Mouse (Mus musculus) small intestine, adult 2 months (tissue): ENCODE measurements around the gene Uox.

Experiments used
- CTCF ChIP-seq: fragments of 200-500 bp; IDR thresholded peaks from 2 replicates; pipeline ENCODE4 v1.5.1; 2012; ENCODE audit warnings: low read depth, mild to moderate bottlenecking, control low read depth, inconsistent platforms, low read length, moderate library complexity, mixed read lengths; ENCODE audit not compliant: insufficient replicate concordance, insufficient read length; ENCODE audit errors: extremely low read depth
- POLR2A ChIP-seq: fragments of 200-500 bp; IDR thresholded peaks from 2 replicates; pipeline ENCODE4 v1.6.1; 2012; ENCODE audit warnings: low read depth, mild to moderate bottlenecking, control low read depth, inconsistent platforms, low read length, moderate library complexity

- TF ChIP-seq POLR2A (no peak), CTCF (no peak)
Observed at GRCm38 (mm10) chr3:146655111-146655577, 84.9 kb downstream of the Uox start.
